Mouse (Mus musculus) thymus, postnatal 25 days (tissue): ENCODE data around the gene Slc25a13.

Source experiments
- DNase-seq: peaks from one replicate; pipeline ENCODE4 v3.0.0; 2022

Gene Slc25a13

DNA sequence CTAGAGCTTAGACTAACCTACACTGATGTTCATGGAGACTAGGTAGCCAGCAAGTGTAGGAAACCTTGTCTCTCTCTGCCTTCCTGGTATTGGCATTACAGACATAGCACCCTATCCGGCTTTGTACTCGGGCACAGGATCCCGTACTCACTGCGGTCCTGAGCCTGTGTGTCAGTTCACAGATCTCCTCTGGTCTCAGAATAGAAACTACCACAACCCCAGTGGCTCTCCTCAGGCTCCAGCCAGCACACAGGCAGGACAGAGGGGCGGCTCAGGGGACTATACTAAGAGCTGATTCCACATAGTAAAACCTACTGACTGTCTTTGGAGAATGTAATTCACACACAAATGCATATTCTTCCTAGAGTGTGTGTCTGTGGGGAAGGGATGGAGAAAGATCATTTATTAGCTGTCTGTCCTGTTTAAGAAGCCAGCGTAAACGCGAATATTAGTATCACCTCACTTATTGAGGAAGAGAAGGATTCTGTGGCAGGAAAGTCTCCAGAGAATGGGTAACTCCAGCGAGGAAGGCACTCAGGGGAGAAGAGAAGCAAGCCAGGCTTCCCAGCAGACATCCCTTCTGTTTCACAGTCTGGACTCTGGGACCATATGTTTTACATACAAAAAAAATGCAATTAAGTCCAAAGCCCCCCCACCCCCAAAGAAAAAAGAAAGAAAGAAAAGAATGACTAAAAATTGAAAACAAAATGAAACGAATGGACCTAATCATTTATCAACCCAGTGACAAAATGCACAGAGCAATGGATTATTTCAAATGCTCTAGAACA lies 49.4 kb downstream of the Slc25a13 start:
- no peak for DNase-seq

DNA sequence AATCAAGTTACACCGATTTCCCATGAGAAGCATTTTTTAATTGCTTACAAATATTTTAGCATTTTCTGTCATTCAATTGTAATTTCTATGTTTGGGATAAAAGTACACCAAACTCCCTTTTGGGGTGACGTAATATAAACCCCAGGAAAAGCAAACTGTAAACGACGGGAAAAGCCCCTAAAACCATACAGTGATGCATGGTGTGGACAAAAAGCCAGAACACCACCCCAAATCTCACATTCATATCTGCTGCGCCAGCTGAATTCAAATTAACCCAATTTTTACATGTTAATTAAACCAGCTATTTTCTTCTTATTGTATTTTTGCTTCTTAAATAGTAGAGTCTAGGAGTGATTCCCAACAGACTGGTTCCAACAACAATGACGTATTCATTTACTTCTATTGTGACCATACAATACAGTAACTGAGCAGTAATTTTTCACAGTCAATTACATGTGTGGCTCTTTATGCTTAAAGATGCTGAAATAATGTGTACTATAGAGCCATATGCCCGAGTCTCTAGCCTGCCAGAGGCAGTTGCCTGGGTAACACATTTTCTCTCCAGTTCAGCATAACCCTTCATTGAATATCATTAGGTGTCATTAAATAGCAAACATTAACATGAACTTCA lies 53.9 kb downstream of the Slc25a13 start:
- DNase-seq: no peak

DNA sequence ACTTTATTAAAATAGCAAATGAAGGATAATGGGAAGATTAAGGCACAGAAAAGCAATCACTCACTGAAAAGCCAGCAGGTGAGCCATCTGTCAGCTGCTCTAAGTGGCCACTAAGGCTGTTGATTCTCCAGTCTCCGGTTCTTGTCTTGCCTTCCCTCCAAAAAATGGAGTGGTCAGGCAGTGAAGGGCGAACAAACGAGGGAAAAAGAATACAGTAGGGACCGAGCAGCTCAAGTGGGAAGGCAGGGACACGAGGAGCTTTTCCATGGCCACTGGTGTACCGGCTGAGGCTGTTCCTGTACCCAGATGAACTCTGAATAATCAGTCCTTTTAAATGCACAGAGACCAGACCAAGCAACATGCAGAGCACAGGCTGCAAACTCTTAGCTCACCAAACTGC lies 54.8 kb downstream of the Slc25a13 start:
- DNase-seq: no peak

DNA sequence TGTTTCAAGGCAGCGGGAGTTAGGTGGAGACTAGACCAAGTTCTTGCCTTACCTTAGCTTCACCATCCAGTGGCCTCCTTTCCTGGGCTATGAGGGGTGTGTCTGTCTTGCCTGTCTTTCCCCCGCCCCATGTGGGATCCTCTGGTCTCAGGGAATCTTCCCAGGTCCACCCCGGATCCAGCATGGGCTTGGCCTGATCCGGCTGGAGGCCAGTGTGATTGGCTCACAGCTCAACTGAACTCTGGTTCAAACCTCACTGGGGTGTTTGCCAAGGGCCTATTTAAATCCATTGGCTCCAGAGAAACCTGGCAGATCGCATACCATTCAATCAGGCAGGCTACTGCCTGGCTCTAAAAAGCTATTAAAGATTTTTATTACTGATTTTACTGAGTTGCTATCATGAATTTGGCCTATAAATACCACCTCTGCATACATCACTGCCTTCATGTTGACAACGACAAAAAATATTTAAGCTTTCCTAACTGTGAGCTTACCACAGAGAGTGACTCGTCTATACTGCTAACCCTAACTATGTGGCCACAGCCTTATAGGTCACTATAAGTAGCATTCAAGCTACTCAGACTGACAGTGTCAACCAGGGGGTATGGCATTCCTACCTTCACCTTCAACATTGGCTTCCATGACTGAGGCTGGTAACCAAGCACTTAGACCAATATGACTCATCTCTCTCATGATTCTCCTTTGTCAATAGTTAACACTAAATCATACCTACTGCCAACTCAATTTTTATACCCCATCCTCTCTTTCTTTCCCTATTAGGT lies 56.1 kb downstream of the Slc25a13 start:
- DNase-seq: no peak

DNA sequence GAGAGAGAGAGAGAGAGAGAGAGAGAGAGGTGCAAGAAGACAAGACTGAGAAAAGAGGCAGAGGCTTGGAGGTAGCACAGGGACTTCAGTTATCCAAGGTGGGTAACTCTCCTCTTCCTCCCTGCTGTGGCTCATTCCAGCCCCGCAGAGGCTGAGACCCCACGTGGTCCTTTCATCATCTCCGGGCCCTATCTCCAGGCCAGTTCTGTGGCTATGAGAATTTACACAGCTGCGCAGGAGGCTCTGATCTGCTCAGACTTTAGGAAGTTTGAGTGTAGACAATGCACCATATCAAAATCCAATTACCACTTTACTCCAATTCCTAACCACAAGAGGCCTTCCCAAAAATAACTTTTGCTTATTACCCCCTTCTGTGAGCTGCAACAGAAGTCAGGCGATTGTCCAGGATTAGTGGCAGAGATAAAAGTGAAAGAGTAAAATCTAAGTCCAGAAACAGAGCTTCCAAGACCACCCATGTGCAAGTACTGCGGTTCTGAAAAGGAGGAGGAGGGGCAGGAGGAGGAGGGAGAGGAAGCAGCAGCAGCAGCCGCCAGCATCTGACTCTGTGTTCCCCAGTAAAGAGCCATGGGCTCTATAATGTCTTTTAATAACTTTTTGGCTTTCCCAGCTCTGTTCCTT lies 57.6 kb downstream of the Slc25a13 start:
- DNase-seq: no peak

DNA sequence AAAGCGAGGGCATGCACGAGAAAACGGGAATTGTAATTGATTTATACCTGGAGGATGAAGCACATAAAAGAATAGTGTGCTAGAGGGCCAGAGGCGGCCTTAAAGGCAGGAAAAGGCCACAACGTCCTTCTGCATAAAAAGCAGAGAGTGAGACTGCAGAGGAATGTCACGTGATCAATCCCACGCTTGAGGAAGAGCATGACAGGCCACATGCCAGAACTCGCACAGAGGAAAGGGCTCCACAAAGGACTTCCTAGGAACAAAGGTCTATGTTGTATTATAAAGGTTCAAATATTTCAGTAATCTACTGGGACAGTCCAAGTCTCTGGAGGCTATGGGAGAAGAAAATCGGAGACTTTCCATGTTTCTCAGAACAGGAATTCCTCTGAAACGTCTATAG lies 63.5 kb downstream of the Slc25a13 start:
- DNase-seq: no peak

DNA sequence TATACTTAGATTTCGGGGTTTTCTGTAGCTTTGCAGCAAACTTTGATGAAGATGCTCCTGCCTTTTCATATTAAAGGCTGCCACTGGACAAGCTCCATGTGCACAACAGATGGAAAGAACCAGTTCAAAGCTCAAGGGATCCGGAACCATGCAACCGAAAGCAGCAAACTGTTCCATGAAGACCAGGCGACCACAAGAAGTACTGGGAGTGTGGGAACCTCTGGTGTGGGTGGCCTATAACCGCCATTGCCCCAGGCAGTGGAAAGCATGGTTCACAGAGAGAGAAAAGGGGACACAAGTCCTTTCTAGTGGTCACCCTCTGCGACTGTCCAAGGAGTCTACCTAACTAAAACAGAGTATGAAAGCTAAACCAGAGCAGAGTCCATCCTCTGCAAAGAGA lies 66.2 kb downstream of the Slc25a13 start:
- no peak for DNase-seq

DNA sequence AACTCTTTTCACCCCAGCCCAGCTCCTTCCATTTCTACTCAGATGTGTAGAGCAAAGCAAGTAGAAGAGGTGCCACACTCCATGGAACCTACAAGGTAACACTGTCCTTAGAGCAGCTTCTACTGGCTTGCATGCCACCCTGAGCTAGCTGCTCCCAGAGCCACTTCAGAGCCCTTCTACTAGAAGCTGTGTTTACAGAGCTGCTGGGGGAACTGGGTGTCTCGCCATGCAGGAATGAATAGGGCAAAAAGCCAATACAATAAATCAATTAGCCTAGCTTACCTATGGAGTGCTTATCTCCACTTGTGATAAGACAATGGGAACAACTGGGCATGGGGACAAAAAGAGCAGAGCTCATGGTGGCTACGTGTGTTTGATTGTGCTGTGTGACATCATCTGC lies 67.2 kb downstream of the Slc25a13 start:
- DNase-seq: no peak

DNA sequence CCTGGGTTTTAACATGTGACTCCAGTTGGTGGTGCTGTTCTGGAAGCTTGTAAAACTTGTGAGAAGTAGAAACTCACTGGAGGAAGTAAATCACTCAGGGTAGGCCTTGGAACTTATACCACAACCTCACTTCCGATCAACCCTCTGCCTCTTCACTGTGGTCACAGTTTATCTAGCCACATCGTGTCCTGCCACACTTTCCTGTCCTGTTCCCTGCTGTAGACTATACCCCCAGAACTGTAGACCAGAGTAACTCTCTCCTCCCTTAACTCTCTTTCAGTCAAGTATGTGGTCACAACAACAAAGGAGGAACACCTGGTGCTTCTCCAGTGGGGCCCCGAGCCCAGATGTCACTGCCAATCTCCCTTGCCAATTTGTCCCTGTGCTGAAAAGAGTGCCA lies 67.6 kb downstream of the Slc25a13 start:
- peak; percentile 27 for DNase-seq

DNA sequence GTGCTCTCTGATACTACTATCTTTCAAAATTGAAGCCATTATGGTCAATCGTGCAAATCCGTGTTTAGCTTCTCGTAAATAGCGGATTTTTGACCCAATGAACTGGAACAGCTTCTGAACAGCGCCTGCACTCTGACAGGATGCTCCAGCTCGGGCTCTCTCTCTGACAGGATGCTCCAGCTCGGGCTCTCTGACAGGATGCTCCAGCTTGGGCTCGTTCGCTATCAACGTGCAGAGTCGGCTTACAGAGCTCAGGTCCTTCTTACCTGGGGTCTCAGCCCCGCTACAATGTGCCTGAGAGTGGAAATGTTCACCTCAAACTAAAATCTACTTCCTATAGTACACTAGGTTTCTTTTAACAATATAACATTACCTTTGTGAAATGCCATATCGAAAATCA lies 71.6 kb downstream of the Slc25a13 start:
- DNase-seq: no peak

DNA sequence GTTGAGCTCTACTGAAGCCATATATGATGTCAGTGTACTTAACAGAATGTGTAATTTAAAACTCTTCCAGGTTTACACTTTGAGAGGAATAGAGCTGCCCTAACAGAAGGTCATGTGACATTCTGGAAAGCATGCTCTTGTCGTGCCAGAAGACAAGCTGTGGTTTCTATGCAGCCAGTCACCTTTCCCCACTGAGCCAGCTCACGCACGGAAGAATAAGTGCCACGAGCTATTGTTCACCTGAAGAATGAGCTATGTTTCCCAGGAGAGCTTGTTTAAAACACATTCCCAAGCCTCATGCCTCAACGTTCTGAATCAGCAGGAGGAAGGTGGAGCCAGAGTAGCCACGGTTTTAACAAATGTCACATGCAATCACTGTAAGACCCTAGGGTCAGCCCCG lies 73.4 kb downstream of the Slc25a13 start:
- DNase-seq: no peak

DNA sequence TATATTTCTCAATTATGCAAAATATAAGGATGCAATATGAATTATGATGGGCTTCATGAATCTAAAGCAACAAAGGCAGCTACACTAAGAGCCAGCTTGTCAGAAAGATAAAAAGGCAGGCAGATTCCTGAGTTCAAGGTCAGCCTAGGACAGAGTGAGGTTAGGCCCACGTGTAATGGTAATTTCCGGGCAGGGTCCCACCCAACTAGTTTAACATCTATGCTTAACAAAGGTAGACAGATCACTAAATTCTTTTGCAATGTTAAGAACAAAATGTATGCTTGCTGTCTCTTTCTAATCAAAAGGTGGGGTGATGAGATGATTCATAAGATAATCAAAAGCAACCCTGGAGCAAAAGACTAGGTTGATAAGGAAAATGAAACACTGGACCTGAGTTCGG lies 76.6 kb downstream of the Slc25a13 start:
- no peak for DNase-seq

DNA sequence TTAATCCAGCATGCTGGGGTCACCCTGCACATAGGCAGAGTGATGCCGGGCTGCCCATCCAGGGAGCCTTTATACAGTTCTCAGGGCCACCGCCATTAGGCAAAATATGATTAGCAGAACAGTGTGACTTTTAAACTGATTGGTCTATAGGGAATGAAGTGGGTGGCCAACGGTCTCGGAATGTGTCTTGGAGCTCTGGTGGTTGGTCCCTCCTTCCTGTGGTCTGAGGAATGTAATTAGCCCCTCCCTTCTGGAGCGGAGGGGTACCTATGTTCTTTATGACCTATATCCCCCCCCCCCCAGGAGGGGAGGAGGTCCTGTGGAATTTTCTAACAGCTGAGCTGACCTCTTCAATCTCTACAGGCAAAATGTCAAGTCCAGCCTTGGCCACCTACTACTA lies 77.9 kb downstream of the Slc25a13 start:
- DNase-seq: no peak

DNA sequence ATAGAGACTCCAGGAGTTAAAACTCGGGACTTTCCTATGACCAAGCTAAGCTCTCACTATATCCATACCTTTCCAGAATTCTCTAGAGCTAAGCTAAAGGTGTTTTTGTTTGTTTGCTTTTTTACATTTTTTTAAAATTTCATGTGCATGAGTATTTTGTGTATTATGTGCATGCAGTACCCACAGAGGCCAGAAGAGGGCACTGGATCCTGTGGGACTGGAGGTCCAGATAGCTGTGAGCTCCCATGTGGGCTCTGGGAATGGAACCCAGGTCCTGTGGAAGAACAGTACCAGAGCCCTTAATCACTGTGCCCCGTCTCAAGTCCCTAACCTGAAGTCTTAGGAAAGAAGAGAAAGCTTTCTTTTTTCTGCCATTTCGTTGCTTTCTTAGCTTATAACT lies 80.2 kb downstream of the Slc25a13 start:
- DNase-seq: no peak

DNA sequence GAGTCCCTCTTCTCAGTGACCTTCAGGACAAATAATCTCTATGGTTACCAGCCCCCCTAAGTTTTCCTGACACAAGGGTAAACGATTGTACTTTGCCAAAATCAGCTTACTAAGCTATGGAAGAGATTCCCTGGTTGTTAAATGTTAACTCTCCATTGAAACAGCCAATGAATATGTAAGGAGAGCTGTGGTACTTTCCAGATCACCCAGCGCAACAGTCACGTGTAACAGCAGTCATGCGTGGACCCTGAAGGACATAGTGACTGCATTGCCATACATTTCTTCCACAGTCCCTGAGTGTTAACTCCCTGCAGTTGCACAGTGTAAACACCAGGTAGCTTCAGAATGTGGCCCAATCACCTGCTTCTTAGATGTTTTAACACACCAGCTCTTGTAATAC lies 82.0 kb downstream of the Slc25a13 start:
- DNase-seq: no peak

DNA sequence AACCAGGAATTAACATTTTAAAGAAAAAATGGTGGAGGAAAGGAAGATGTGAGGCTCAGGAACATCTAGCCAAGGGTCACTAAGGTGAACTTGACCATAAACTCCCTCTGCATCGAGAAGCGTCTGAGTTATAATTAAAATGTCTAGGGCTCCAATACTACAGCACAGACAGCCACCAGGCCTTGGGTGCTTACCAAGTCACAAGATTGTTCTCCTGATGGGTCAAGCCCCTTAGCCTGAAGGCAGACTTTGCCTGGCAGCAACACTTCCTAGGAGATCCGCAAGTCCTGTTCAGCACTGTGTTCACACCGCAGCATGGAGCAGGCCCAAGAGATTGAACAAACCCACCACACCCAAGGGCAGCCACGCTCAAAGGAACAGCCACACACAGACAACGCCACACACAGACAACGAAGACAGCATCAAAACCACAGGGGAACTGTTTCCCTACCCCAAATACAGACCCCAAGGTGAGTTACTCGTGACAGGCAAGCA lies 83.4 kb downstream of the Slc25a13 start:
- DNase-seq: no peak

DNA sequence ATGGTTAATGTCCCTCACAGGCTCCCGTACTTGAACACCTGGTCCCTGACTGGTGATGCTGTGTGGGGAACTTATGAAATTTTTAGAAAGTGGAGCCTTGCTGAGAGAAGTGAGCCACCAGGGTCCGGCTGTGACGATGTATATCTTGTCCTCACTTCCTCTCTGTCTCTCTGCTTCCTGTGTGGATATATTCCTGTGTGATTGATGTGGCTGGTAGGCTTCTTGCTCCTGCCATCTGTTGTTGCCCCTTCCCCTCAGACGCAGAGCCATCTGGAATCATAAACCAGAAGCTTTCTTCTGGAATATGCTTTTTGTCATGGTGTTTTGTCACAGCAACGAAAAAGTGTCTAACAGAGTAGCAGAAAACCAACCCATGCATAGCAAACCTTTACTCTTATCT lies 84.9 kb downstream of the Slc25a13 start:
- peak; percentile 9 for DNase-seq

DNA sequence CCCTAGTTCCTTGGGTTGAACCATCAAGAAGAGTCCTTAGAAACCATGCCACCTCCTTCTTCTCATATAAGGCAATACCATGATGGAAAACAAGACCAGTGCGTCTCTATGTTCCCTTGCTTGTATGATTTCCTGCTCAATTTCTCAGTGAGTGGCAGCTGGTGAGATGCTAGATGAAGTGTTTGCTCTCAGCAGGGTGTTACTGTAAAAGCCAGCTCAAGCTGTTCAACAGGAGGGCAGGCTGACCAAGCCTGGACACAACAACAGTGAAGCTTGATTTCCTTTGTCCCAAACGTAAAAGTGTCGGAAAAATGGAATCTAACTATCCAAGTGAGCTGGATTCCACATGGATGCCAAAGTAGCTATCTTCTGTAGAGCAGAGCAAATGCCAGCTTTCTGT lies 91.4 kb downstream of the Slc25a13 start:
- no peak for DNase-seq

DNA sequence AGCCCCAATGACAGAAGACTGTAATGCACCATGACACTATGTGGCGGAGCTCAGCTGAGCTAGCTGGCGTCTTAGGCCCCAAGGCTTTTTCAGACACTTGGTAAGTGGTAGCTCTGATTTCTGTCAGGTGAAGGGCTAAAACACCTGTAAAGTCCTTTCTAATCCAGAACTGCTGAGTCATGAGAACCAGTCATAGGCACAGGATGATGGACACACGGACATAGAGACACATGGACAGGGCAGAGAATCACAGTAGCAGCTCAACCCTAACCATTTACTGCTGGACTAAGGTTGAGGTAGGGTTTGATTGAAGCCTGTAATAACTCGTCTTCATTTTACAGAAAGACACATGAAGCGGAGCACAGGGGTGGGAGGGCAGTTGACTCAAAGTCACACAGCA lies 95.1 kb downstream of the Slc25a13 start:
- DNase-seq: no peak

DNA sequence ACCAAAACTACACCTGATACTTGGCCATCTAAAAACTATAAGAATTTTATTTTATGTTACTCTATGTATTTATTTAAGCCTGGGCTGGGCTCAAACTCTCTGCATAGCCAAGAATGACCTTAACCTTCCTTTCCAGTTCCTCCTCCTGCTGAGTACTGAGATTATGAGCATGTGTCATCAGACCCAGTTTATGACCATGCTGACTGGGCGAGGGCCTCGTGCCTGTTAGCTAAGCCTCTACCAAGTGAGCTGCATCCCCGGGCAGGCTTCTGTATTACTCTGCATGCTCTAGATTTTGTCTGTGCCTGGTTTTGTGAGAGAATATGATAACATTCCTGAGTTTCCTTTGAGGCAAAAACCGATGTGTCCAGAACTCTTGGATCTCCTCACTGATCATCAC lies 96.1 kb downstream of the Slc25a13 start:
- DNase-seq: no peak

DNA sequence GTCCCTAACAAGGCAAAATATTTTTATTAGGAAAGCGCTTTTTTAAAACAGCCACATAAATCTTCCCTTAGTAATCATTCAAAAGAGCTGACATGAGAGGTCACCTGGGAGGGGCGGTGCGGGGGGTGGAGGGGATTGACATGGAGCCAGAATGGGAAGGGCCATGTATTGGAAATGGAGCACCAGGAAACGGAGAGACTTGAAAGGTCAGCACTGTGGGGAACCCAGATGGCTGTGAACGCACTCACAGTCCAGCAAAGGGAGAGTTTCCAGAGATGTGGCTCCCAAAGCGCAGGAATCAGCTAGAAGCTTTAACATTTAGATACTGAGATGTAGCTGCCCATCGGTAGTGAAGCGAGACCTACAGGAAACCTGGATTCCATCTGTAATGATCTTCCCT lies 101.2 kb downstream of the Slc25a13 start:
- DNase-seq: no peak

DNA sequence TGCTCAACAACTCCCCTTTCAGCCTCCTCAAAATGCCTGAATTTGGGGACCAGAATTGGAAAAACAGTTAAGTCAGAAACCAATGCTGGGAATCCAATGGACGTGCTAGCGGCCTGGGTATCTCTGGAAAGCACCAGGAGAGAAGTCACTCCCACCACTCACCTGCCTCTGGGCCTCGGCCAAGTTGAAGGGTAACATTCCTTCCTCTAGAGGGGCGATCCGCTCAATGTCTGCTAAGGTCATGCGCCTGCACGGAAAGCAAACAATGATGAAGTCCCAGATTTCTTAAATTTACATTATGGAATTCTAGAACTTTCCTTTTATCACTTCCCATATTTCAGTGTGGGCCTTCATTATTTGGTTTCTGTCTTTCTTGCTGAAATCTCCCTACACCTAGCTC lies 103.2 kb downstream of the Slc25a13 start:
- no peak for DNase-seq

DNA sequence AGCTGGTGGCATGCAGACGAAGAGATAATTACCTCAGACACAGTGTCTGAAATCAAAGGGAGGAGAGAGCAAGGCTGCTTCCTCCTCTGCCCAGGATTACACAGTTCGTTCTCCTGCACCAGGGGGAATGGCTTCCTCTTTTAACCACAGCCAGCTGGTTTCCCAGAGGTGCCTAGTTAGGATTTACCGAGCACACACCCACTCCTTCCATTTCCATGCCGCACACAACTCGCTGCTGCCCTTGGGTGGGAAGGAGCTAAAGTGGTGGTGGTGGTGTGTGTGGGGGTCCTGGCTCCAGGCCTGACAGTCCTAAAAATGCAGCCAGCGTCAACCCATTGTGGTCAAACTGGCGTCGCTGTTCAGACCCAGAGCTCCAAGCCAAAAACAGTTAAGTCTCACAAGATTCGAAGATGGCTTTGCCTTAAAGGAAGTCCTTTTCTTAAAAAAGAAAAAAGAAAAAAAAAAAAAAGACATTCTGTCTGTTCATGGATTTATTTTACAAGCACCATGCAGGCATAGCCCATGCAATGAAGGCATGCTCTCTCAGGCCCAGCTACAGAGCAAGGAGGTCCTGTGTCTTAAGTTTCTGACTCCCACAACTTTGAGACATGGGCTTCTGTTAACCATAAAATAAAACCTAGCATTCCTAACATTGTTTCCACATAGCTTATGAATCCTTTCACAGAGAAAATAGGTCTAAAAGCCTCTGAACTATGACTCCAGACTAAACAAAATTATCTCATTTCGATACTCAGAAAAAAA lies 104.0 kb downstream of the Slc25a13 start:
- no peak for DNase-seq
